Mouse (Mus musculus): ENCODE measurements around the gene Agpat4.
A peak's percentile ranks its signal among the peaks of the same experiment; 100 is the strongest.
"Not testable (repeated sequence)": the region's sequence is repeated elsewhere in the genome, so short reads cannot be mapped to it uniquely, and the experiment has no call there.

The Agpat4 gene

GRCm38 (mm10) chr17:12201086-12201485 lies 82.6 kb downstream of the Agpat4 start:
- no peak for DNase-seq

DNA sequence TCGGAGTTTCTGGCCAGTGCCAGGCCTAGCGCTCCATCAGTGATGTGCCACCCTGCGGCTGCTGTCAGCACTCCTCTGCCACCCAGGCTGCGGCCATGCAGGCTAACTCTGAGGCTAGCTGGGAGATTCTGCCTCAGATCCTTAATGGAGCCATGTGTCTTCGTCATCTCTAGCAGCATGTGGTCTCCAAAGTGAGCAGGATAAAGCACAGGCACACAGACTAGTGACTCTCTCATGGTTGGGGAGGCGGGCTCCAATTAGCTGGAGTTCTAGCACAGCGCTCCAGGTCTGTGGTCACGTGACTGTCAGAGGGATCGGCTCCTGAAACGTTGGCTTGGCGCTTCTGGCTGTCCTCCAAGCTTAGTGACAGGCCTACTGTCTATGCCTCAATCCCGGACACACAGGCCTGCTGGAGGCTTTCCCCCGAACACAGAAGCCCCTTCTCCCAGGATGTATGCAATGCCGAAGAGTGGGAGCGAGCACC lies 85.0 kb downstream of the Agpat4 start:
- peak; percentile 27 for DNase-seq

GRCm38 (mm10) chr17:12204246-12204645 lies 85.7 kb downstream of the Agpat4 start:
- no peak for DNase-seq

DNA sequence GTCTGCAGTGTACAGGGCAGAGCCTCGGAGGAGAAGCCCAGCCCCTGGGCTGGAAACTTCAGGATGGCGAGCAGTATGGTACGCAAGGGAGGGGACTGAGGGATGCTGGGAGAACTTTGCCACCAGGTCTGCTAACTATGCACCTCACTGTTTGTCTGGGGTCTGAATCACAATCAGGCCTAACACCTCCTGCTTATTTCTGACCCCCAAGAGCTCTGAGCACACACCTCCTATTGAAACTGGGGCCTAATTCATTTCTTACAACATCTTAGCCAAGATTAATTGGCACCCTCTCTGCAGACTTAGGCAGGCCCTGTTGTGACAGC lies 86.1 kb downstream of the Agpat4 start:
- no peak for DNase-seq

GRCm38 (mm10) chr17:12205015-12205693 lies 86.7 kb downstream of the Agpat4 start:
- no peak for DNase-seq

DNA sequence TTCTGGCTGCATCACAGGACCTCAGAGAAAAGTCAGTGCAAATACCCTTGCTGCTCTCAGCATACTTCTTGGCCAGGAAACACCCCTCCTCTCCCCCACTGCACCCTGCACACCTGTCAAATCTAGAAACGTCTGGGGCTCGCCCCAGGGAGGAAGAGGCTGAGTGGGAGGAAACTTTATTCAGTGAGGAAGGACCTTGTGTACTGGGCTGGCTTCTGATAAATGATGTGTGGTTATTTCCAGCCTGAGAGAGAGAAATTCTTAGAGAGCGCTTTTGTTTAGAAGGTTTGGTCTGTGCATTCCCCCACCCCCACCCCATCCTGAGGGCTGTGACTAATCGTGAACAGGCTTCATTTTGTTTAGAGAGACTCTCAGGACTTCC lies 87.2 kb downstream of the Agpat4 start:
- DNase-seq, result no peak

DNA sequence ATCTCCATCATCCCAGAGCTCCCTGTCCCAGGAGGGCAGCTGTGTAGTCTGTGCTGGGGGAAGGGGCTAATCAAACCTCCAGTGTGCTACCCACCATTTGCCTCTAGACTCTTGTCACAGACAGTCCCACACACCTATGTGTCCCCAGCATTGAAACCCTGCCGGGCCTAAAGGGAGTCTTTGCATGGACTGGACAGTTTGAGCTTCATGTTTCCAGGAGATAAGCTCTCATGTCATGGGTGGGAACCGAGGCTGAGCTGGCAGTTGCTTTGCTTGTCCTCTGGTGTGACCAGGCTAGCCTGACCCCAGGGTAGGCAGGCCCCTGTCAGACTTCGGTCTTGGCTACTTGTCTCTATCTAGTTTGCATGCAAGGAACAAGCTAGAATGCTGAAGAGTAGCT lies 87.7 kb downstream of the Agpat4 start:
- DNase-seq, result no peak

GRCm38 (mm10) chr17:12207022-12207548 lies 88.6 kb downstream of the Agpat4 start:
- no peak for DNase-seq

DNA sequence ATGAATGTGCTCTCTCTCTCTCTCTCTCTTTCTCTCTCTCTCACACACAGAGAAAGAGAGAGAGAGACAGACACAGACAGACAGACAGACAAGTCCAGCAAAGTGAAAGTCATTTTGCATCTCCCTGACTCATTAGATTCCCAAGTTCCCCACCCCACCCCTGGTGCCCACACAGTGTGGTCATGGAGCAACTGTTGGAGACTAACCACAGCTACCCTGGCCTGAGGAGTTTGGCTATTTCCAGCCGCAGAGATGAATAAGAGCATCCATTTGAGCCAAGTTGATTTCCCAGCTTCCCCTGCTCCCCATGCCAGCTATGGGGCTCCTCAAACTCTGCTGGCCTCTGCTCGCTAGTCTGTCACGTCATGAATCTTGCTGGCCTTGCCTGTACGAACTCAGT lies 91.0 kb downstream of the Agpat4 start:
- no peak for DNase-seq

- DNase-seq, result peak; percentile 90
Observed at GRCm38 (mm10) chr17:12210544-12211132, 92.1 kb downstream of the Agpat4 start.

DNA sequence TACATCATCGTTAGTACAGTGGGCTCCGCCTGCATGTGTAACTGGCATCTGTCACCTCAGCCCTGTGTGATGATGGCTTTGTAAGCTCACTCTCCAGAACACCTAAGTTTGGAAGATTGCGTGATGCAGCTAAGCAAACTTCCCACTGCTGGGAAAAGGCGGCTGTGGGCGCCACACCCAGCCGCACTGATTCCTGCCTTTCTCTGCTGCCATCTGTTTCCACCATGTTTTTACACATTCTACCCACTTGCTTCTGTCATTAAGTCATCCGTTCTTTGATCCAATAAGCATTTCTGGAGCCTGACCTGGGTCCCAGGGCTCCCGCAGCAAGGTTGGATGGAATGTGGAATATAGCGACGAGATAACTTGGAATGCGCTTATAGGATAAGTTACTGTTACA lies 93.4 kb downstream of the Agpat4 start:
- no peak for DNase-seq

- no peak for DNase-seq
Observed at GRCm38 (mm10) chr17:12212341-12212740, 93.8 kb downstream of the Agpat4 start.

- DNase-seq, result no peak
Observed at GRCm38 (mm10) chr17:12213430-12213829, 94.9 kb downstream of the Agpat4 start.

DNA sequence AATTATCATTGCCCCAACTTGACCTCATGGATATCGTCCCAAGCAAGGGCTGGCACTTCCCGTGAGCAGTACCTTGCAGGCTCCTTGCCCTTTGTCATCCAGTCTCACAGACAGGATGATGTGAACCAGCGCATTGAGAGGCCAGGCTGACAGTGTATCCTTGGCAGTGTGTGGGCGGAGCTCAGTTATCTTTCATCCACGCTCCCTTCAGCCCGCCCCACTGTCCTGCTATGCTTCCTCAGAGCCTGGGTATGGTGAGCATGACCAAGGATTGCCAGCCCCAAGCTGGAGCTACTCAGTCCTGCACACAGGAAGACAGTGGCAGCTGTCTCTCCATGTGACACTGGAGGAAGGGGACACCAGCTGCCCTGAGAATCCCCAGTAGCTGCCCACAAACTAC lies 97.7 kb downstream of the Agpat4 start:
- no peak for DNase-seq

DNA sequence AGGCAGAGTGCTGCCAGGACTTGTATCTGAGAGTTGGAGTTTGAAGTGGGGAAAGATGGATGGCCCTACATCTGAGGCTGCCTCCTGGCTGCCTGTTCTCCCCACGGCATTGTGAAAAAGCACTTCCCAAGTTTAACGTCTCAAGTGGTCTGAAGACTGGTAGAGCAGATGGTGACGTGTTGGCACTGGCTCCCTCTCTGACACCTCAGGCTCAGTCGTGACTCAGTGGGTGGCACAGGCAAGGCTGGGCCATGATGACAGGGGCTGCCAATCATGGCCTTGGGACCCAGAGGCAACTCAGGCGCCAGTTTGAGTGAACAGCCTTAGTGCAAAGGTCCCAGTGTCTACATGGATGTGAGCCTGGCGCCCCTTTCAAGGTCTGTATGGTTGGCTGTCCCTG lies 103.4 kb downstream of the Agpat4 start:
- DNase-seq, result no peak

DNA sequence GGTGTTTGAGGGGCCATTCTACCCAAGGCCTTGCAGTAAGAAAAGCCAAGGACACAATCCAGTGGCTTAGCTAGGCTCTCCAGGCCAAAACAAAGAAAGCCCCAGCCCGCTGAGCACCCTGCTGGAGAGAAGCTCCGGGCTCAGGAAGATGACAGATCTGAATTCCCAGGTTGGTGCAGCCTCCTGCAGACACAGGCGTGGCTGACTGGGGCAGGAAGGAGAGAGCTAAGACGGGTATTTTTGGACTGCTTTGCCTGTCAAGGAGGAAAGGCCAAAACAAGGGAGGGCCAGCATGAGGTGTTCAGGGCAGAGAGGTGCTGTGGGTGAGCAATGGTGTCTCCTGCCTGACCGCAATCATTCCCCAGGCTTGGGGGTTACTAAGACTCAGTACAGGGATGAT lies 105.2 kb downstream of the Agpat4 start:
- no peak for DNase-seq

DNA sequence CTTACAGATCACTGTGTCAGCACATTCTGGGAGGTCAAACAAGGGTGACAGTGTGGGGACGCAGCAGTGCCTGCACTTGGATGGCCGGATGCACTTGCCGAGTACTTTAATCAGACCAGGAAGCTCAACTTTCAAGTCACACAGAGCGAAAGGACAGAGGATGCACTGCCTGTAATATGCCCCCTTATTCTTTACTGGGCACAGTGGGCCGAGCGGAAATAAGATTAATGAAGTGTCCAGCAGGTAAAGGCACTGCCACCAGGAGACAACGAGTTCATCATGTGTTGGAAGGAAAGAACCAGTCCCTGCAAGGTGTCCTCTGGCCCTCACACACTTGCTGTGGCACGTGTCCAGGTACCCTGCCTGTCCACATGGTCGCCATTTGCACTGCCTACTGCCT lies 105.6 kb downstream of the Agpat4 start:
- DNase-seq, result no peak

GRCm38 (mm10) chr17:12224551-12224950 lies 106.0 kb downstream of the Agpat4 start:
- not testable (repeated sequence) for DNase-seq

GRCm38 (mm10) chr17:12225227-12225626 lies 106.7 kb downstream of the Agpat4 start:
- DNase-seq, result no peak

DNA sequence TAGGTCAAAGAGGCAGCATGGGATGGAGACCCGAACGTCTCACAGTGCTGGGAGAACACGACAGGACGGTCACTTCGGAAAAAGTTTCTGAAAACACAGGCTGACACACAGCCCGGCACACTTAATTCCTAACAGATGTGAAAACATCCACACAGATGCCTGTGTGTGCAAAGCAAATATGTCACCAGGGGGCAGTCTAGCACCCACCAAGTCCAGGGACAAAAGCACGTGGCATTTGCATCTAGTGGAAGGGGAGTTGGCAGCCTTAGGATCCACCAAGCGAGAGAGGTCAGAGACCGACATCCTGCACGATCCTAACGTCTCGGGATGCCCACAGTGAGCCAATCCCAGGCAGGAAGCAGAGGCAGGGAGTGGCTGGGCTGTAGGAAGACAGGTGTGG lies 108.0 kb downstream of the Agpat4 start:
- peak; percentile 73 for DNase-seq

DNA sequence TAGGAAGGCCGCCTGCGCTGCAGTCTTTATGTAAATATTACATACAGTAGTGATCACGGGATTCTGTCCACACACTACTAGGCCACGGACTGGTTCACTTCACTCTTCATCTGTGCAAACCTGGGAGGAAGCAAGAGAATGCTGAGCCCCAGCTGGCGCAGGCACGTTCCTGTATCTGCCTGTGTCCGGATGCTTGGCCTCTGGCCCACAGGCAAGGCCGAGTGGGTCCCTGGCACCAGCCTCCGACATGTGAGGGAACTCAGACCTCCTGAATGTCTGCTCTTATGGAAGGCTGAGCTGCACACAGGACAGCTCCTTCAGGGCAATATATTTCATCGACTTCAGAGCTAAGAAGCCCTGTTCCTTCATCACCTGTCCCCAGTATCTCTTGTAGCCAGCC lies 109.5 kb downstream of the Agpat4 start:
- DNase-seq, result no peak

GRCm38 (mm10) chr17:12228471-12228870 lies 110.0 kb downstream of the Agpat4 start:
- DNase-seq, result no peak

- no peak for DNase-seq
Observed at GRCm38 (mm10) chr17:12229756-12230155, 111.3 kb downstream of the Agpat4 start.

GRCm38 (mm10) chr17:12230167-12230566 lies 111.7 kb downstream of the Agpat4 start:
- no peak for DNase-seq

GRCm38 (mm10) chr17:12231087-12231486 lies 112.6 kb downstream of the Agpat4 start:
- DNase-seq, result no peak

Data from lung, postnatal 10 days (tissue).